Mouse (Mus musculus) liver, adult 2 months (tissue): ENCODE data around the gene Rpa3.

Experiments
- CTCF ChIP-seq: fragments of 200-500 bp; IDR thresholded peaks from 2 replicates; pipeline ENCODE4 v1.5.1; 2011; ENCODE audit warnings: low read depth, low read length, control low read depth
- POLR2A ChIP-seq: fragments of 200-500 bp; IDR thresholded peaks from 2 replicates; pipeline ENCODE4 v1.6.1; 2011; ENCODE audit warnings: low read length, control low read depth; ENCODE audit not compliant: insufficient read depth; ENCODE audit errors: extremely low read depth

GRCm38 (mm10) chr6:8283255-8283654 is 24.3 kb upstream of the Rpa3 start:
- TF ChIP-seq CTCF (no peak), POLR2A (no peak)
